In genomic region chr1:161751311-161751710, GRCm38 (mm10) we compare ENCODE assay signal across 16 mouse cellular contexts. TPM values are rescaled to one million over a fixed set of nuclear protein-coding genes. Genes with fewer than 3 reads are reported as not detected.
DNase-seq lines count a peak whose midpoint lies in the region; ATAC-seq and TF ChIP-seq lines count a peak whose summit lies in the region.
"Had no signal": no experiment of that assay in that cellular context is flagged by ENCODE, and none has a peak within 500 bp of the region (broad histone marks: within the 10 kb centered on the region; RNA-seq: fewer than 3 reads in every experiment).

No protein-coding gene starts in this region.

- H3K27me3 ChIP-seq in MEL (ENCODE audit: control insufficient read depth in 1 of 2, insufficient read depth in 2 of 2, low read length in 2 of 2), result no peaks in the 10 kb centered on the region

- no peaks in the 10 kb centered on the region for H3K79me2 ChIP-seq in MEL (ENCODE audit: control insufficient read depth, insufficient read depth, low read length, poor library complexity)

- peaks cover 0 to 25% of the 10 kb centered on the region in 2 experiments; a peak in 2 of 4 replicates for H3K36me3 ChIP-seq in MEL (ENCODE audit: control insufficient read depth in 1 of 2, insufficient read depth in 2 of 2, low read length in 2 of 2)

- ATAC-seq in erythroid progenitor cell, adult 5-6 weeks (replicated peaks; ENCODE audit: low FRiP score, poor library complexity, severe bottlenecking), result peak; percentile 74
- ATAC-seq in megakaryocyte progenitor cell, adult 5-6 weeks (replicated peaks; ENCODE audit: poor library complexity), result peak; percentile 80
- ATAC-seq: forebrain, embryonic 14.5 days; Patski had no signal

- TF ChIP-seq EP300 in MEL (IDR thresholded peaks at IDR 0.05; ENCODE audit: low read depth in 1 of 2, low read length in 2 of 2), result peak; percentile 76 to 86

- H3K4me3 ChIP-seq in MEL (ENCODE audit: control insufficient read depth in 1 of 2, insufficient read depth in 1 of 2, low read depth in 2 of 2, low read length in 2 of 2), result no peak overlapping the region

- DNase-seq in retina, postnatal 1 day, result peak; percentile 16
- no peak for DNase-seq in retina, embryonic 14.5 days (ENCODE audit: low spot score)
- DNase-seq in MEL (ENCODE audit: low read depth, low spot score), result peak; percentile 66
- DNase-seq in layer of hippocampus, adult 9-10 months (ENCODE audit: low spot score), result no peak
- no peak for DNase-seq in gastrocnemius, postnatal 4 days (ENCODE audit: low spot score in 2 of 2)
- no peak for DNase-seq in ovary, adult 18-20 months (ENCODE audit: low spot score)
- DNase-seq: adrenal gland, postnatal 36 days; gastrocnemius, postnatal 36 days; lung, postnatal 4 days; thymus, adult 2 months had no signal

- TF ChIP-seq POLR2A in MEL (IDR thresholded peaks at IDR 0.05; ENCODE audit: control insufficient read depth in 1 of 2, insufficient read depth in 1 of 2, low read depth in 1 of 2, low read length in 2 of 2, poor library complexity in 1 of 2), result no peak

- no peaks in the 10 kb centered on the region for H3K9me3 ChIP-seq in MEL (replicated peaks; ENCODE audit: insufficient read depth, low read length)

- no peak for TF ChIP-seq RAD21 in MEL (IDR thresholded peaks at IDR 0.05; ENCODE audit: low read depth, low read length)

- H3K27ac ChIP-seq in MEL (ENCODE audit: control insufficient read depth, low read depth, low read length), result no peak overlapping the region
- H3K27ac ChIP-seq: hindbrain, embryonic 14.5 days had no signal

- no peak overlapping the region for H3K9ac ChIP-seq in MEL (ENCODE audit: control insufficient read depth, low read depth, low read length, poor library complexity, severe bottlenecking)
- H3K9ac ChIP-seq: hindbrain, embryonic 14.5 days had no signal

- peaks cover 0 to 30% of the 10 kb centered on the region in 2 experiments; a peak in 2 of 4 replicates for H3K4me1 ChIP-seq in MEL (ENCODE audit: control insufficient read depth in 1 of 2, insufficient read depth in 2 of 2, low read length in 2 of 2)

- TF ChIP-seq CTCF in MEL (IDR thresholded peaks at IDR 0.05 in 2 of 3, conservative IDR thresholded peaks at IDR 0.05 in 1 of 3; ENCODE audit: control insufficient read depth in 1 of 3, insufficient read depth in 1 of 3, low read depth in 2 of 3, low read length in 3 of 3, poor library complexity in 1 of 3, severe bottlenecking in 1 of 3), result no peak

TF ChIP-seq in MEL, 35 proteins besides CTCF, POLR2A, EP300 and RAD21:
- TF ChIP-seq SIN3A (IDR thresholded peaks at IDR 0.05; ENCODE audit: low read length), result peak; percentile 59; the same call in 1 of the 2 replicates
- TF ChIP-seq ZKSCAN1 (IDR thresholded peaks at IDR 0.05; ENCODE audit: low read depth, low read length), result no peak
- TF ChIP-seq USF1 (IDR thresholded peaks at IDR 0.05; ENCODE audit: low read depth, low read length), result peak; percentile 94
- no peak for TF ChIP-seq NELFE (IDR thresholded peaks at IDR 0.05; ENCODE audit: low read depth, low read length)
- TF ChIP-seq MYC (IDR thresholded peaks at IDR 0.05; ENCODE audit: low read depth, low read length), result no peak
- no peak for TF ChIP-seq ELF1 (IDR thresholded peaks at IDR 0.05; ENCODE audit: low read depth, low read length)
- TF ChIP-seq JUND (IDR thresholded peaks at IDR 0.05; ENCODE audit: low read depth, low read length), result no peak
- peak; percentile 91 for TF ChIP-seq BHLHE40 (IDR thresholded peaks at IDR 0.05; ENCODE audit: borderline replicate concordance, low read depth, low read length)
- TF ChIP-seq GATA1 (IDR thresholded peaks at IDR 0.05; ENCODE audit: low read depth, low read length), result peak; percentile 82
- 0 out of 2 replicates have a peak, but pooled peaks have one; percentile 32 for TF ChIP-seq MXI1 (IDR thresholded peaks at IDR 0.05; ENCODE audit: low read depth, low read length)
- peak; percentile 93 for TF ChIP-seq ZNF384 (IDR thresholded peaks at IDR 0.05; ENCODE audit: low read depth, low read length)
- no peak for TF ChIP-seq KAT2A (conservative IDR thresholded peaks at IDR 0.05; ENCODE audit: low read depth, low read length)
- TF ChIP-seq MAFK (IDR thresholded peaks at IDR 0.05; ENCODE audit: borderline replicate concordance, low read depth, low read length), result no peak
- TF ChIP-seq UBTF (IDR thresholded peaks at IDR 0.05; ENCODE audit: borderline replicate concordance, insufficient read depth, low read depth, low read length), result no peak
- TF ChIP-seq MEF2A (IDR thresholded peaks at IDR 0.05; ENCODE audit: extremely low read depth, insufficient replicate concordance, low read depth, low read length, poor library complexity, severe bottlenecking), result no peak
- TF ChIP-seq MYB (IDR thresholded peaks at IDR 0.05; ENCODE audit: low read depth, low read length), result no peak
- peak; percentile 87 for TF ChIP-seq TCF12 (IDR thresholded peaks at IDR 0.05; ENCODE audit: low read depth, low read length)
- TF ChIP-seq USF2 (IDR thresholded peaks at IDR 0.05; ENCODE audit: borderline replicate concordance in 1 of 2, insufficient read depth in 1 of 2, low read depth in 1 of 2, low read length in 2 of 2), result peak; percentile 41 to 84; a peak in 2 of 4 replicates
- peak; percentile 78 for TF ChIP-seq ETS1 (IDR thresholded peaks at IDR 0.05; ENCODE audit: low read depth, low read length)
- no peak for TF ChIP-seq GABPA (IDR thresholded peaks at IDR 0.05; ENCODE audit: low read depth, low read length)
- TF ChIP-seq MAX (IDR thresholded peaks at IDR 0.05; ENCODE audit: low read length), result peak; percentile 78
- peak; percentile 82 for TF ChIP-seq RCOR1 (IDR thresholded peaks at IDR 0.05; ENCODE audit: low read depth, low read length)
- no peak for TF ChIP-seq E2F4 (IDR thresholded peaks at IDR 0.05; ENCODE audit: borderline replicate concordance, low read depth, low read length)
- no peak for TF ChIP-seq HCFC1 (IDR thresholded peaks at IDR 0.05; ENCODE audit: low read depth, low read length)
- no peak for TF ChIP-seq TBP (IDR thresholded peaks at IDR 0.05; ENCODE audit: low read depth, low read length)
TF ChIP-seq in MEL: peak in this region for 11.

RNA-seq across cellular contexts. Expression of gene Fasl, which starts 37.0 kb away (rescaled TPM):
- total RNA-seq in MEL (2012; rRNA removed), result not detected in 2 replicates
- not detected for polyA plus RNA-seq in MEL (2012; ENCODE audit: insufficient read depth in 1 of 2, insufficient read length in 2 of 2, low read depth in 1 of 2, low replicate concordance in 2 of 2, missing spikeins in 1 of 2)
- 3.2 TPM in 1 of 2 replicates, not detected in the other for total RNA-seq in erythroid progenitor cell, adult 5-6 weeks (2015; ENCODE audit: low replicate concordance)
- total RNA-seq in erythroid progenitor cell, adult 5-6 weeks (2017; ENCODE audit: low replicate concordance), result not detected in 2 replicates
- total RNA-seq in megakaryocyte progenitor cell, adult 5-6 weeks (2015), result not detected in 2 replicates
- 0.25 TPM in 1 of 2 replicates, not detected in the other for total RNA-seq in megakaryocyte progenitor cell, adult 5-6 weeks (2017)
- not detected for total RNA-seq in gastrocnemius, postnatal 4 days (2021)
- total RNA-seq: gastrocnemius, postnatal 36 days; left cerebral cortex, postnatal 25 days had no signal
- polyA plus RNA-seq: hindbrain, embryonic 14.5 days; Patski had no signal

Comparison
In these comparisons a context has a peak if more than half of its experiments do, and no peak if none do; other contexts are left out.
1. DNase-seq: peak in retina, postnatal 1 day (single experiment) and MEL (single experiment); none in retina, embryonic 14.5 days (single experiment), layer of hippocampus, adult 9-10 months (single experiment), gastrocnemius, postnatal 4 days (0 of 2) and ovary, adult 18-20 months (single experiment).